Mouse (Mus musculus) heart, postnatal 25 days (tissue): Measurements from ENCODE around the gene Eif2ak1. TPM values are rescaled to one million over a fixed set of nuclear protein-coding genes. Genes with fewer than 3 reads are reported as not detected.

Experiments used
- DNase-seq: peaks from one replicate; pipeline ENCODE4 v3.0.0; 2022; ENCODE audit warnings: low spot score
- intact Hi-C: fragments of 180-260 bp; cut with DNase I; formaldehyde crosslinking; loops from one replicate; pipeline ENCODE4 v1.15.1; 2025
- total RNA-seq, 2 experiments: library from RNA; stranded (reverse); gene quantifications; 2 replicates each; pipeline ENCODE4 v1.2.3; 2021

The Eif2ak1 gene
- total RNA-seq, 2 experiments from 2014 or later, result 18.2 TPM

GRCm38 (mm10) chr5:143941588-143941987, 124.0 kb downstream of the Eif2ak1 start:
- intact Hi-C loops, result no loop called here
- DNase-seq, result no peak

- intact Hi-C loops, result no loop called here
- DNase-seq, result no peak
These were observed 125.9 kb downstream of the Eif2ak1 start for GRCm38 (mm10) chr5:143943231-143944125.

DNA sequence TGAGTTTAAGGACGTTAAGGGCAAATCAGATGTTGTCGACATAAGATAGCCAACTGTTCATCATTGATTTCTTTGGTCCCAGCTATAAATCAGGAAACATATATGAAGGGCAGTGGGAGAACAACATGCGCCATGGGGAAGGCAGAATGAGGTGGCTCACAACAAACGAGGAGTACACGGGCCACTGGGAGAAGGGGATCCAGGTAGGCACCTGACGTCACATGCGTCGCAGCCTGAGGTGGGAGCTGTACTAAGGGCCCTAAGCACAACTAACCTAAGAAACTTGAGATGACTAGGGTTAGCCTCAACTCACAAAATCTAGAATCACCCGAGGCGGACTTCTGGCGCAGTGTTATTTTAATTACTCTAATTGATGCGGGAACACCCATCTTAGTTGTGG, 130.8 kb downstream of the Eif2ak1 start:
- intact Hi-C loops, result no loop called here
- DNase-seq, result no peak

DNA sequence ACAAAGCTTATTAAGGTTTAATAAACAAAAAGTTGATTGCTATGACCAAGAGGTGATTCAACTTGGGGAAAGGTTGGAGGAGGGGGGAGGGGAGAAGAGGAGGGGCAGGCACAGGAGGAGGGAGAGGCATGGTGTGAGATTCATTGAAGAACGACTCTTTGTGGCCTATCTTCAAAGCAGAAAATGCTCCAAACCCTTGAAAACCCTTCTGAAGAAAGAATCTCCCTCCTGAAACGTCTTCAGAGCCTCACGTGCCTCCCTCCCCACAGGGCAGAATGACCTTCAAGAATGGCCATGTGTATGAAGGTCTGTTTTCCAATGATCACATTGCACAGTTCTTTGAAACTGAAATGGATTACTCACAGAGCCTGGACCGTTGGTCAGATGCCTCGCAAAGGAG, 132.4 kb downstream of the Eif2ak1 start:
- no peak for DNase-seq
- intact Hi-C loops, result no loop called here

Other genes with a start within 250 kb of the Eif2ak1 start
- gene Cyth3, start 195.3 kb upstream of the Eif2ak1 start, total RNA-seq, result 10 to 100 TPM; 43.8 to 44.9 TPM
- gene Usp42, start 85.5 kb upstream of the Eif2ak1 start, total RNA-seq, result 1 to 10 TPM; 6.7 to 7.3 TPM
- not detected for gene Ankrd61, start 79.9 kb downstream of the Eif2ak1 start, total RNA-seq
- 10 to 100 TPM; 34.9 to 35.0 TPM for gene Aimp2, start 92.1 kb downstream of the Eif2ak1 start, total RNA-seq
- gene Pms2, start 92.2 kb downstream of the Eif2ak1 start, total RNA-seq, result 1 to 10 TPM; 3.8 to 3.9 TPM
- not detected for gene Gm42421, start 110.4 kb downstream of the Eif2ak1 start, total RNA-seq
- gene Rsph10b, start 115.2 kb downstream of the Eif2ak1 start, total RNA-seq, result under 1 TPM; 0.10 to 0.39 TPM
- 10 to 100 TPM; 25.0 to 26.0 TPM for gene Ccz1, start 197.1 kb downstream of the Eif2ak1 start, total RNA-seq
- gene Ocm, start 208.9 kb downstream of the Eif2ak1 start, total RNA-seq, result not detected